Mouse (Mus musculus): Measurements from ENCODE around the gene Brsk1. TPM values are rescaled to one million over a fixed set of nuclear protein-coding genes. Genes with fewer than 3 reads are reported as not detected.

Gene Brsk1
- total RNA-seq, 1 experiment: 20.7 TPM

DNA sequence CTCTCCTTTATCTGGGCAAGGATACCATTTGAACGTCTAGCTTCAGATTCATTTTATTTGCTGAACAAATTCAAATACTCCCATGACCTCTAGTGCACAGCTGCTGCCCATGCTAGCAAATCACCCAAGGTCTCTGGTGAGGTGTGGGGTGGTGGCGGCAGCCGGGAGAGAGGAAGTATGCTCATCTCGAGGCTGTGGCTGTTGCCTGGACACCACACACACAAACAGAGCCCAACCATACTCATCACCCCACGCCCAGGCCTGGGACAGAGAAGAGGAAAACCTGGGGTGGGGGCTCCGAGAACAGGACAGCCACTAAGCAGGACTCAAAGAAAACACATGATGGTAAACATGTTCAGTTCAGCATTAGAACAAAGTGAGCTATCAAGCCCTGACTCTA lies 43.1 kb upstream of the Brsk1 start:
- H3K27ac ChIP-seq (ENCODE audit: insufficient read depth, low read depth, low read length, poor library complexity, severe bottlenecking): no peak overlapping the region
- no peak for DNase-seq (ENCODE audit: low read depth, low spot score)
- in situ Hi-C loops (cut with MboI; ENCODE audit: low sequenced_read_pairs in 2 of 2, unreplicated experiment in 2 of 2): no loop called here
- TF ChIP-seq ZC3H11A (IDR thresholded peaks at IDR 0.05; ENCODE audit: borderline replicate concordance, low read depth, low read length): no peak
- no peak for TF ChIP-seq MAFK (IDR thresholded peaks at IDR 0.05; ENCODE audit: insufficient read depth, low read depth, low read length)
- H3K4me3 ChIP-seq (ENCODE audit: insufficient read depth in 1 of 2, low read depth in 1 of 2, low read length in 2 of 2, poor library complexity in 1 of 2, severe bottlenecking in 1 of 2): no peak overlapping the region
- H3K9me3 ChIP-seq (ENCODE audit: control insufficient read depth, insufficient read depth, low read depth, low read length): no peaks in the 10 kb centered on the region
- peaks cover 17% of the 10 kb centered on the region; the same call in 1 of the 2 replicates for H3K36me3 ChIP-seq (ENCODE audit: control insufficient read depth, insufficient read depth, low read length, poor library complexity, severe bottlenecking)
- H3K4me1 ChIP-seq (ENCODE audit: control insufficient read depth in 2 of 2, insufficient read depth in 2 of 2, low read length in 2 of 2, poor library complexity in 1 of 2): peaks cover 0 to 2% of the 10 kb centered on the region in 2 experiments; a peak in 2 of 4 replicates
- H3K9ac ChIP-seq (ENCODE audit: insufficient read depth, low read depth, low read length, poor library complexity, severe bottlenecking): no peak overlapping the region

DNA sequence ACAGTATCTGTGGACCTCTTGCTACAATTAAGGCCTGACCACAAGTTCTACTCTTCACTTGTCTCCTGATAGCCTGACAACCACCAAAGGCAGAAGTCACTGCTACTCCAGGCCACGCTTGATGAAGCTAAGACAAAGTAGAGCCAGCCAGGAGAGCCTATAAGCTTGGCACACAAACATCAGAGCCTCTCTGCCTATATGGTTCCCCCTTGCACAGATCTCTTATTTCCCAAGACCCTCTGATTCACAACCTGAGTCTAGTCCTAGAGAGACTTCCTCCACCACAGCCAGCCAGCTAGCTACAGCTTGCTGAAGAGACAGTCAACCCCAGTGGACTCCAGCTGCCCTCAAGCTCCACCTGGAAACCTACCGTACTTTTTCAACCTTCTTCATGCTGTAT lies 42.4 kb upstream of the Brsk1 start:
- Histone ChIP-seq H3K9ac (ENCODE audit: insufficient read depth, low read depth, low read length, poor library complexity, severe bottlenecking) (no peak overlapping the region), H3K27ac (ENCODE audit: insufficient read depth, low read depth, low read length, poor library complexity, severe bottlenecking) (no peak overlapping the region), H3K36me3 (ENCODE audit: control insufficient read depth, insufficient read depth, low read length, poor library complexity, severe bottlenecking) (peaks cover 17% of the 10 kb centered on the region; the same call in 1 of the 2 replicates), H3K9me3 (ENCODE audit: control insufficient read depth, insufficient read depth, low read depth, low read length) (no peaks in the 10 kb centered on the region), H3K4me1 (ENCODE audit: control insufficient read depth in 2 of 2, insufficient read depth in 2 of 2, low read length in 2 of 2, poor library complexity in 1 of 2) (peaks cover 0 to 5% of the 10 kb centered on the region in 2 experiments; a peak in 2 of 4 replicates), H3K4me3 (ENCODE audit: insufficient read depth in 1 of 2, low read depth in 1 of 2, low read length in 2 of 2, poor library complexity in 1 of 2, severe bottlenecking in 1 of 2) (no peak overlapping the region)
- no peak for TF ChIP-seq HCFC1 (IDR thresholded peaks at IDR 0.05; ENCODE audit: borderline replicate concordance, insufficient read depth, low read length)
- TF ChIP-seq ZC3H11A (IDR thresholded peaks at IDR 0.05; ENCODE audit: borderline replicate concordance, low read depth, low read length): no peak
- no peak for TF ChIP-seq MAFK (IDR thresholded peaks at IDR 0.05; ENCODE audit: insufficient read depth, low read depth, low read length)
- no peak for TF ChIP-seq ZNF384 (IDR thresholded peaks at IDR 0.05; ENCODE audit: low read depth, low read length)
- no peak for TF ChIP-seq CHD2 (IDR thresholded peaks at IDR 0.05; ENCODE audit: low read depth, low read length)
- DNase-seq (ENCODE audit: low read depth, low spot score): no peak
- in situ Hi-C loops (cut with MboI; ENCODE audit: low sequenced_read_pairs in 2 of 2, unreplicated experiment in 2 of 2): no loop called here

GRCm38 (mm10) chr7:4651581-4651980 lies 38.8 kb upstream of the Brsk1 start:
- TF ChIP-seq MAFK (IDR thresholded peaks at IDR 0.05; ENCODE audit: insufficient read depth, low read depth, low read length): no peak
- TF ChIP-seq ZC3H11A (IDR thresholded peaks at IDR 0.05; ENCODE audit: borderline replicate concordance, low read depth, low read length): no peak
- TF ChIP-seq HCFC1 (IDR thresholded peaks at IDR 0.05; ENCODE audit: borderline replicate concordance, insufficient read depth, low read length): no peak
- TF ChIP-seq ZNF384 (IDR thresholded peaks at IDR 0.05; ENCODE audit: low read depth, low read length): no peak
- no peak for TF ChIP-seq CHD2 (IDR thresholded peaks at IDR 0.05; ENCODE audit: low read depth, low read length)
- DNase-seq (ENCODE audit: low read depth, low spot score): no peak
- H3K36me3 ChIP-seq (ENCODE audit: control insufficient read depth, insufficient read depth, low read length, poor library complexity, severe bottlenecking): peaks cover 8% of the 10 kb centered on the region; the same call in 1 of the 2 replicates
- in situ Hi-C loops (cut with MboI; ENCODE audit: low sequenced_read_pairs in 2 of 2, unreplicated experiment in 2 of 2): no loop called here
- H3K4me3 ChIP-seq (ENCODE audit: insufficient read depth in 1 of 2, low read depth in 1 of 2, low read length in 2 of 2, poor library complexity in 1 of 2, severe bottlenecking in 1 of 2): no peak overlapping the region
- H3K27ac ChIP-seq (ENCODE audit: insufficient read depth, low read depth, low read length, poor library complexity, severe bottlenecking): no peak overlapping the region; the same call in 1 of the 2 replicates
- peaks cover 0 to 5% of the 10 kb centered on the region in 2 experiments; a peak in 1 of 4 replicates for H3K4me1 ChIP-seq (ENCODE audit: control insufficient read depth in 2 of 2, insufficient read depth in 2 of 2, low read length in 2 of 2, poor library complexity in 1 of 2)
- no peak overlapping the region for H3K9ac ChIP-seq (ENCODE audit: insufficient read depth, low read depth, low read length, poor library complexity, severe bottlenecking)
- H3K9me3 ChIP-seq (ENCODE audit: control insufficient read depth, insufficient read depth, low read depth, low read length): no peaks in the 10 kb centered on the region

DNA sequence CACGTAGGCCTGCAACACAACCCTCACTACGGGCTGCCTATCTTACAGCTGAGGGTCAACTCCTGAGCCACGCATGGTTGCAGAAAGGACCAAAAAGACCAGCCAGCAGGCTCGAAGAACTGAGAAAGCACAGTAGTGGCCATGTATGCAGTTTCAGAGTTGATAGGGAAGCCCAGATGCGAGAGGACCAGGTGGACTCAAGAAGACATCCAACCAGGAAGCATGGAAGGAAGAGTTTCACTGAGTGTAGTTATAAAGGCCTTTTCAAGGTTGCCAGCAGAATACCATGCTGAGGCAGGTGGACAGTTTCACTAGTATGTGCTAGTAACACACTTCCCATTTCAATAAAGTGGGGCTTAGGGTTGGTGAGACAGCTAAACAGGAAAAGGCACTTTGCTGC lies 37.7 kb upstream of the Brsk1 start:
- Histone ChIP-seq H3K4me1 (ENCODE audit: control insufficient read depth in 2 of 2, insufficient read depth in 2 of 2, low read length in 2 of 2, poor library complexity in 1 of 2) (peaks cover under 1 to 10% of the 10 kb centered on the region in 2 experiments; a peak in 1 of 4 replicates), H3K36me3 (ENCODE audit: control insufficient read depth, insufficient read depth, low read length, poor library complexity, severe bottlenecking) (peaks cover 6% of the 10 kb centered on the region; the same call in 1 of the 2 replicates), H3K9ac (ENCODE audit: insufficient read depth, low read depth, low read length, poor library complexity, severe bottlenecking) (no peak overlapping the region), H3K27ac (ENCODE audit: insufficient read depth, low read depth, low read length, poor library complexity, severe bottlenecking) (no peak overlapping the region), H3K9me3 (ENCODE audit: control insufficient read depth, insufficient read depth, low read depth, low read length) (no peaks in the 10 kb centered on the region), H3K4me3 (ENCODE audit: insufficient read depth in 1 of 2, low read depth in 1 of 2, low read length in 2 of 2, poor library complexity in 1 of 2, severe bottlenecking in 1 of 2) (no peak overlapping the region)
- TF ChIP-seq HCFC1 (IDR thresholded peaks at IDR 0.05; ENCODE audit: borderline replicate concordance, insufficient read depth, low read length) (no peak), CHD2 (IDR thresholded peaks at IDR 0.05; ENCODE audit: low read depth, low read length) (no peak), ZNF384 (IDR thresholded peaks at IDR 0.05; ENCODE audit: low read depth, low read length) (no peak), MAFK (IDR thresholded peaks at IDR 0.05; ENCODE audit: insufficient read depth, low read depth, low read length) (no peak), ZC3H11A (IDR thresholded peaks at IDR 0.05; ENCODE audit: borderline replicate concordance, low read depth, low read length) (no peak)
- no peak for DNase-seq (ENCODE audit: low read depth, low spot score)
- in situ Hi-C loops (cut with MboI; ENCODE audit: low sequenced_read_pairs in 2 of 2, unreplicated experiment in 2 of 2): no loop called here

DNA sequence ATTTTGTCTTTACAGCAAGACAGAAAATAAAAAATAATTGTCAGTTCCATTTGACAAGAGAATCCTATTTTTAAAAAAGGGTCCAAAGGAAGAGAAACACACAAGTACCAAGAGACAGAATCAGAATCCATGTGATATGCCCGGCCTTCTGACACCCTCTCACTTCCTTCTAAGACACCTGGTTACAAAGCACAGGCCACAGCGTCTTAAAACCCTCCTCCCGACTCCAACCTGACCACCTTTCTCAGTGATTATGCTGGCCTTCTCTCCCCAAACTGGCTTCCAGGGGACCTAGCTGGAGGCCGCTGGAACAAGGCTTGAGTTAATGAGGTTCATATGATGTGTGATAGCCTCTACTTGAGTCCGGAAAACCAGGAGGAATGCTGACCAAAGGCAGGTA lies 37.1 kb upstream of the Brsk1 start:
- no peak for DNase-seq (ENCODE audit: low read depth, low spot score)
- in situ Hi-C loops (cut with MboI; ENCODE audit: low sequenced_read_pairs in 2 of 2, unreplicated experiment in 2 of 2): no loop called here

More for the DNA sequence above, 37.1 kb upstream of the Brsk1 start:
- Histone ChIP-seq H3K27ac (ENCODE audit: insufficient read depth, low read depth, low read length, poor library complexity, severe bottlenecking) (no peak overlapping the region), H3K4me3 (ENCODE audit: insufficient read depth in 1 of 2, low read depth in 1 of 2, low read length in 2 of 2, poor library complexity in 1 of 2, severe bottlenecking in 1 of 2) (no peak overlapping the region), H3K9ac (ENCODE audit: insufficient read depth, low read depth, low read length, poor library complexity, severe bottlenecking) (no peak overlapping the region), H3K36me3 (ENCODE audit: control insufficient read depth, insufficient read depth, low read length, poor library complexity, severe bottlenecking) (peaks cover 6% of the 10 kb centered on the region; the same call in 1 of the 2 replicates), H3K9me3 (ENCODE audit: control insufficient read depth, insufficient read depth, low read depth, low read length) (no peaks in the 10 kb centered on the region), H3K4me1 (ENCODE audit: control insufficient read depth in 2 of 2, insufficient read depth in 2 of 2, low read length in 2 of 2, poor library complexity in 1 of 2) (peaks cover 2 to 14% of the 10 kb centered on the region in 2 experiments; a peak in 1 of 4 replicates)
- TF ChIP-seq ZC3H11A (IDR thresholded peaks at IDR 0.05; ENCODE audit: borderline replicate concordance, low read depth, low read length) (no peak), HCFC1 (IDR thresholded peaks at IDR 0.05; ENCODE audit: borderline replicate concordance, insufficient read depth, low read length) (no peak), CHD2 (IDR thresholded peaks at IDR 0.05; ENCODE audit: low read depth, low read length) (no peak), ZNF384 (IDR thresholded peaks at IDR 0.05; ENCODE audit: low read depth, low read length) (no peak), MAFK (IDR thresholded peaks at IDR 0.05; ENCODE audit: insufficient read depth, low read depth, low read length) (no peak)

All from ES-E14 (cell line).